Mouse (Mus musculus): ENCODE measurements around the gene Tspan32. TPM values are rescaled to one million over a fixed set of nuclear protein-coding genes. Genes with fewer than 3 reads are reported as not detected.

The Tspan32 gene
- total RNA-seq, 2 experiments from 2014 or later = 1.5 to 2.6 TPM

- no peak for DNase-seq (ENCODE audit: low spot score in 2 of 2)
Observed at GRCm38 (mm10) chr7:143027196-143027595, 22.4 kb downstream of the Tspan32 start.

GRCm38 (mm10) chr7:143031816-143032215 lies 27.0 kb downstream of the Tspan32 start:
- no peak for DNase-seq (ENCODE audit: low spot score in 2 of 2)

- no peak for DNase-seq (ENCODE audit: low spot score in 2 of 2)
Observed at GRCm38 (mm10) chr7:143033581-143033980, 28.7 kb downstream of the Tspan32 start.

- DNase-seq (ENCODE audit: low spot score in 2 of 2) = no peak
Observed at GRCm38 (mm10) chr7:143034112-143034511, 29.3 kb downstream of the Tspan32 start.

GRCm38 (mm10) chr7:143034519-143035450 lies 29.9 kb downstream of the Tspan32 start:
- no peak for DNase-seq (ENCODE audit: low spot score in 2 of 2)

GRCm38 (mm10) chr7:143036787-143037186 lies 31.9 kb downstream of the Tspan32 start:
- no peak for DNase-seq (ENCODE audit: low spot score in 2 of 2)

- DNase-seq (ENCODE audit: low spot score in 2 of 2) = no peak
Observed at GRCm38 (mm10) chr7:143037306-143037705, 32.5 kb downstream of the Tspan32 start.

- DNase-seq (ENCODE audit: low spot score in 2 of 2) = no peak
Observed at GRCm38 (mm10) chr7:143038174-143038931, 33.5 kb downstream of the Tspan32 start.

- DNase-seq (ENCODE audit: low spot score in 2 of 2) = no peak
Observed at GRCm38 (mm10) chr7:143040561-143040960, 35.7 kb downstream of the Tspan32 start.

- DNase-seq (ENCODE audit: low spot score in 2 of 2) = no peak
Observed at GRCm38 (mm10) chr7:143041138-143041822, 36.4 kb downstream of the Tspan32 start.

GRCm38 (mm10) chr7:143042089-143042488 lies 37.2 kb downstream of the Tspan32 start:
- peak in 1 of 2 experiments; percentile 57 for DNase-seq (ENCODE audit: low spot score in 2 of 2)

GRCm38 (mm10) chr7:143042897-143043300 lies 38.1 kb downstream of the Tspan32 start:
- DNase-seq (ENCODE audit: low spot score in 2 of 2) = no peak

GRCm38 (mm10) chr7:143044049-143044825 lies 39.4 kb downstream of the Tspan32 start:
- no peak for DNase-seq (ENCODE audit: low spot score in 2 of 2)

GRCm38 (mm10) chr7:143044826-143045206 lies 40.0 kb downstream of the Tspan32 start:
- DNase-seq (ENCODE audit: low spot score in 2 of 2) = no peak

GRCm38 (mm10) chr7:143046358-143046757 lies 41.5 kb downstream of the Tspan32 start:
- DNase-seq (ENCODE audit: low spot score in 2 of 2) = no peak

- DNase-seq (ENCODE audit: low spot score in 2 of 2) = no peak
Observed at GRCm38 (mm10) chr7:143049331-143049730, 44.5 kb downstream of the Tspan32 start.

- DNase-seq (ENCODE audit: low spot score in 2 of 2) = peak in 1 of 2 experiments; percentile 54
Observed at GRCm38 (mm10) chr7:143049841-143050816, 45.3 kb downstream of the Tspan32 start.

- DNase-seq (ENCODE audit: low spot score in 2 of 2) = no peak
Observed at GRCm38 (mm10) chr7:143051316-143051715, 46.5 kb downstream of the Tspan32 start.

- DNase-seq (ENCODE audit: low spot score in 2 of 2) = peak; percentile 92
Observed at GRCm38 (mm10) chr7:143052626-143053007, 47.8 kb downstream of the Tspan32 start, which contains the start of gene Cd81. Gene Cd81, plus strand, starts transcription at chr7:143052739.

Data from adrenal gland, postnatal 4 days (tissue).